Mouse (Mus musculus) embryonic facial prominence, embryonic 11.5 days (tissue): ENCODE measurements around the gene Plcz1. TPM values are rescaled to one million over a fixed set of nuclear protein-coding genes. Genes with fewer than 3 reads are reported as not detected.

ENCODE experiments used
- ATAC-seq: fragments of 200-750 bp; cut with Nextera tagmentation; replicated peaks from 2 replicates; pipeline ENCODE4 v1.8.0; 2017; ENCODE audit warnings: low read depth; ENCODE audit not compliant: insufficient number of reproducible peaks, low FRiP score, low TSS enrichment
- DNase-seq: peaks from one replicate; pipeline ENCODE4 v3.0.0-alpha.2; 2015; ENCODE audit warnings: low spot score
- H3K27ac ChIP-seq: fragments of 300-500 bp; sonication (generic); replicated peaks from 2 replicates; pipeline ENCODE4 v1.5.1; 2014; ENCODE audit warnings: mild to moderate bottlenecking, low read depth, low read length, control low read depth
- H3K27me3 ChIP-seq: fragments of 300-500 bp; sonication (generic); 2 replicates; pipeline ENCODE4 v1.6.1; 2014; ENCODE audit warnings: mild to moderate bottlenecking, low read length, moderate library complexity, mixed read lengths; ENCODE audit not compliant: control insufficient read depth, insufficient read depth
- H3K36me3 ChIP-seq: fragments of 300-500 bp; sonication (generic); replicated peaks from 2 replicates; pipeline ENCODE4 v1.6.1; 2014; ENCODE audit warnings: low read depth, mild to moderate bottlenecking, low read length, moderate library complexity, mixed read lengths; ENCODE audit not compliant: control insufficient read depth, insufficient read depth
- H3K4me1 ChIP-seq: fragments of 300-500 bp; sonication (generic); 2 replicates; pipeline ENCODE4 v1.6.1; 2014; ENCODE audit warnings: low read length, mixed read lengths; ENCODE audit not compliant: control insufficient read depth, insufficient read depth
- H3K4me2 ChIP-seq: fragments of 300-500 bp; sonication (generic); 2 replicates; pipeline ENCODE4 v1.6.1; 2014; ENCODE audit warnings: low read depth, mild to moderate bottlenecking, control low read depth, low read length, moderate library complexity
- H3K4me3 ChIP-seq: fragments of 300-500 bp; sonication (generic); 2 replicates; pipeline ENCODE4 v1.5.1; 2014; ENCODE audit warnings: low read depth, low read length, control low read depth
- H3K9ac ChIP-seq: fragments of 300-500 bp; sonication (generic); replicated peaks from 2 replicates; pipeline ENCODE4 v1.6.1; 2014; ENCODE audit warnings: mild to moderate bottlenecking, control low read depth, low read length
- H3K9me3 ChIP-seq: fragments of 300-500 bp; sonication (generic); replicated peaks from 2 replicates; pipeline ENCODE4 v1.6.1; 2016; ENCODE audit warnings: mild to moderate bottlenecking, low read length, inconsistent platforms, mixed read lengths; ENCODE audit not compliant: control insufficient read depth
- WGBS: fragments of 180-500 bp; shearing (Covaris S2); extraction: QIAGEN DNeasy Blood & Tissue Kit; methylation state at CpG from one replicate; pipeline ENCODE4 v1.1.7; 2014; 5-methylcytosine and 5-hydroxymethylcytosine counted together
- polyA plus RNA-seq: library from polyadenylated mRNA; unstranded; fragments of >200 nt; fragmentation: Nextera tagmentation; extraction: Ambion mirVana; gene quantifications from 2 replicates; pipeline ENCODE4 v1.2.1, GENCODE M21; 2014

The Plcz1 gene
- polyA plus RNA-seq, result not detected in 2 replicates

DNA sequence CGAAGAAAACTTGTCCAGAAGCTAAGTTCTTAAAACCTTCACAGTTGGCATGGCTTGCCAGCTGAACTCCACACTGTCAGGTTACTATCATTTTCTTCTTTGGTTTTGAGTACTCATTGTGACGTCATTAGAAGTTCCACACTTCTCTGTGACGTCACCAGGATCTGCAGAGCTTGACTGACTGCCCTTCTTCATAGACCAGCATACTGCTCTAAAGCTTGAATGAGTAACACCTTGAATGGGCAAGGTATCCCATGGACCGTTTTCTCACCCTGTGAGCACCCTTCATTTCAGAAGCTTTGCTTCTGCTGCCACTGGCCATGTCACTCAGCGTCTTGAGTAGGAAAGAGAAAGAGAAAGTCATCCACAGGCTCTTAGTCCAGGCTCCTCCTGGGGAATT, at the start of gene Plcz1:
Plcz1 (minus strand) TSS at position 101 of the 400 bp plus-strand sequence.
- Histone ChIP-seq H3K36me3 (no peaks in the 10 kb centered on the region), H3K4me1 (no peaks in the 10 kb centered on the region), H3K27ac (no peak within 1 kb of the TSS), H3K9ac (no peak within 1 kb of the TSS), H3K4me3 (no peak within 1 kb of the TSS), H3K27me3 (no peaks in the 10 kb centered on the region), H3K9me3 (no peaks in the 10 kb centered on the region), H3K4me2 (no peak within 1 kb of the TSS)
- ATAC-seq, result no peak
- WGBS, result 87% methylated on average over 5 of the region's 5 CpGs
- DNase-seq, result no peak

DNA sequence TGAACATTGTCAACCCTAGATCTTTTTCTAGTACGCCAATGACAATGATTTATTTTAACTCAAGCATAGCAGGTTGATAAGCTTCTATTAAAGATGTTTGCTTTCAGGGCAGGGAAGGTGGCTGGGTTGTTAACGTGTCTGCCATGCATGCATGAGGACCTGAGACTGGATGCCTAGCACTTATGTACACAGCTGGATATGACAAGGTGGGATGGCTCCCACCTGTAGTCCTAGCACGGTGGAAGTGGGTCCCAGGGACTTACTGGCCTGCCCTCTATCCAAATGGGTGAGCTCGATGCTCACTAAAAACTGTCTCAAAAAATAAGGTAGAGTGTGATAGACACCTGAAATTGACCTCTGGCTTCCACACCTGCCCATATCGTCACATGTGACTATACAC, 48.6 kb upstream of the Plcz1 start:
- Histone ChIP-seq H3K4me3 (no peak overlapping the region), H3K9ac (no peak overlapping the region), H3K27me3 (no peaks in the 10 kb centered on the region), H3K4me2 (no peak overlapping the region), H3K36me3 (no peaks in the 10 kb centered on the region), H3K9me3 (no peaks in the 10 kb centered on the region), H3K4me1 (no peaks in the 10 kb centered on the region), H3K27ac (no peak overlapping the region)
- DNase-seq (no peak), ATAC-seq (no peak)
- 85% methylated on average over 5 of the region's 5 CpGs for WGBS

DNA sequence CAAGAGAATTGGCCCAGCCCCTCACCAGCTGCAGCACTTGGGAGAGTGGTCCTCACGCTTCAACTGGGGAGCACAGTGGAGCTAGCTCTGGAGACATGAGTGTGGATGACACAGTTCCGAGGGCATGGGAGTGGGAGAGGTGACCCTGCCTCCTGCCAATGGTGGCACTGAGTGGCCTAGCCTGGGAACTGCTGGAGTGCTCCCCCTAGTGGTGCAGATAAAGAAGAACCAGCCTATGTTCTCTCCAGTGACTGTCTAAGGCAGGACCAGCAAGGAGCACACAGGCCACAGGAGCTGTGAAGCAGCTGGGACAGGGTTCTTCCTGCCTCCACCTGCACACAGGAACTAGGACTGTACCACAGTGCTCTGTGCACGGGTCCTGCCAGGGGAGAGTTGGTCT, 40.5 kb upstream of the Plcz1 start:
- peak; percentile 52 for ATAC-seq
- H3K9ac ChIP-seq, result no peak overlapping the region
- no peaks in the 10 kb centered on the region for H3K36me3 ChIP-seq
- H3K27ac ChIP-seq, result no peak overlapping the region
- no peaks in the 10 kb centered on the region for H3K9me3 ChIP-seq
- 66% methylated on average over 3 of the region's 3 CpGs for WGBS
- H3K4me2 ChIP-seq, result no peak overlapping the region
- no peaks in the 10 kb centered on the region for H3K4me1 ChIP-seq
- H3K27me3 ChIP-seq, result no peaks in the 10 kb centered on the region
- DNase-seq, result no peak
- H3K4me3 ChIP-seq, result no peak overlapping the region

DNA sequence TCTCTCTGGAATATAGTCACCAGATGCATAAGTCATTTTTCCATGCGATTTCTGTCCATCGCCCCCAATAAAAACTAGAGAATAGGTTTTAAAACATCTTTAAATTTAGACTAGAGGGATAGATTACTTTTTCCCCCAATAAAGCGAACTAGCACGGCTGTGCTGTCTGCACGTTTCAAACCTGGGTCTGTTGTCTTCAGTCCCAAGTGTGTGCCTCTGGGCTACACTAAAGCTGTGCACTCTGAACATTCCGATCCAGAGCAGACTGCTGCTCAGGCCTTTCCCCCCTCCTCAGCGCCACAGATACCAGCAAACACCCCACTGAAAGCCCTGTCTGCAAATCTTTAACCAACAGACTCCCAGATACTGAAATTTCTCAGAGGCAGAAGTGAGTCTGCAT, 39.7 kb upstream of the Plcz1 start:
- Histone ChIP-seq H3K9me3 (no peaks in the 10 kb centered on the region), H3K4me3 (no peak overlapping the region), H3K4me2 (no peak overlapping the region), H3K27me3 (no peaks in the 10 kb centered on the region), H3K9ac (no peak overlapping the region), H3K4me1 (no peaks in the 10 kb centered on the region), H3K36me3 (no peaks in the 10 kb centered on the region), H3K27ac (no peak overlapping the region)
- no peak for DNase-seq
- no peak for ATAC-seq
- WGBS, result 77% methylated on average over 7 of the region's 7 CpGs

DNA sequence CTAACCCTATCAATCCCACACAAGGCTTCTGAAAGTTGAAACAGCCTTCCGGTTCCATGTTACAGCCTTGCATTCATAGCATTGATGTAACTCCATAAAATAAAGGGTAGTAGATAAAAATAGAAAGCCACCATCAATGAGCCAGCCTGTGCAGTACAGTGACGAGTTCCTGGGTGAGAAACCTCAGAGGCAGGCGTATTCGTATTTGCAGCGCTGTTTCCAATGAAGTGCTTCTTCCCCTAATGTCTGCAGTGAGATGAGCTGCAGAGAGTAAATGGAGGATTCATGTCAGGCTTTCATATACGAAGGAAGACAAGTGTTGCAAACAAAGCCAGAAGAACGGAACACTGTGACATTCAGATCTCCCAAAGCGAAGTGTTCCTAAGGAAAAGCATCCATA, 27.9 kb upstream of the Plcz1 start:
- Histone ChIP-seq H3K4me1 (no peaks in the 10 kb centered on the region), H3K9me3 (no peaks in the 10 kb centered on the region), H3K27me3 (no peaks in the 10 kb centered on the region), H3K27ac (no peak overlapping the region), H3K36me3 (no peaks in the 10 kb centered on the region), H3K4me2 (no peak overlapping the region), H3K4me3 (no peak overlapping the region), H3K9ac (no peak overlapping the region)
- no peak for DNase-seq
- no peak for ATAC-seq
- WGBS, result 88% methylated on average over 8 of the region's 8 CpGs

DNA sequence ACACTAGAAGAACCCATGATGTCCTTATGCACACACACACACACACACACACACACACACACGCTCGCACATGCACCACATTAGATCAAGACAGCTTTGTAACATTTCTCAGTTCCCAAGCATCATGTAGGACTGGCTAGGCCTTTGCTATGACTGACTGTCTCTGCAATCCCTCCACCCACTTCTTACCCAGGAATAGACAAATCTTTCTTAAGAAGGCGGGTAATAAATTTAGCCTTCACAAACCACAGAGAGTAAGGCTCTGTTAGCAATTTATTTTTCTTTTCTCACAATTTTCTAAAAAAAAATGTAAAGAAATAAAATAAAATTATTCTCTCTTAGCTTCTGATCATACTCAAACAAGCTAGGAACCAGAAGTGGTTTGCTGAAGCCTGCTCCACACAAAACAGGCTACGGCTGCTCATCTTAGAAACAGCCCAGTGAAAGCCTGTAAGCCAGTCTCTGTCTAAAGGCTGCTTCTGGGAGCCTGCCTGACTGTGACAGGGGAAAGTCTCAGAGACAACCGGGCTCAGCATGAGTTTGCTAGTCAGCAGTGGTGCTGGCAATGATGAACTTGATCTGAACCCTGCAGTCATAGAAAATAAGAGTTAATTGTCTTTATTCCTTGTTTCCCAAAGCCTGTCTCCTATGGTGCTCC, 13.1 kb upstream of the Plcz1 start:
- 71% methylated on average over 5 of the region's 5 CpGs for WGBS

DNA sequence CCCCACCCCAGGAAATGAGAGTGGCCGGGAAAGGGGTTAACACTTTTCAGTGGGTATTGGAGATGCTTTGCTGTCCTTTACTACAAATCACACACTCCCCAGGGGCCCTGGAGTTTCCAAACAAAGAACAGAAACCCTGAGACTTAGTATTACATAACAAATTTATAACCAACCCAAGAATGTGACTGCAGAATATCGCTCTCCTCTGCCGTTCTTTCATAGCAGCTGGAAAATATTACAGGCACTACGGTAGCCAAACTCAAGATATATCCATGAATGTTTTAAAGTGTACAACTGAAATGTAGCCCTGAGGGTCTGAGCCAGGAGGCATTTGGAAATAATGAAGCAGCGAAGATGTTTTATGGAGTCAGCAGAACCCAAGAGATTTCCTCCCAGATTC, 10.2 kb upstream of the Plcz1 start:
- no peak overlapping the region for H3K27ac ChIP-seq
- WGBS, result 57% methylated on average over 5 of the region's 5 CpGs
- H3K4me3 ChIP-seq, result no peak overlapping the region
- no peaks in the 10 kb centered on the region for H3K27me3 ChIP-seq
- no peaks in the 10 kb centered on the region for H3K4me1 ChIP-seq
- H3K9ac ChIP-seq, result no peak overlapping the region
- DNase-seq (peak; percentile 35), ATAC-seq (0 out of 2 replicates have a peak, but pooled peaks have one; percentile 23)
- no peaks in the 10 kb centered on the region for H3K9me3 ChIP-seq
- no peaks in the 10 kb centered on the region for H3K36me3 ChIP-seq
- H3K4me2 ChIP-seq, result no peak overlapping the region

More for the DNA sequence above, 13.1 kb upstream of the Plcz1 start:
- Histone ChIP-seq H3K4me3 (no peak overlapping the region), H3K4me2 (no peak overlapping the region), H3K27ac (no peak overlapping the region), H3K9ac (no peak overlapping the region), H3K27me3 (no peaks in the 10 kb centered on the region), H3K36me3 (no peaks in the 10 kb centered on the region), H3K9me3 (no peaks in the 10 kb centered on the region), H3K4me1 (no peaks in the 10 kb centered on the region)
- DNase-seq (no peak), ATAC-seq (no peak)

DNA sequence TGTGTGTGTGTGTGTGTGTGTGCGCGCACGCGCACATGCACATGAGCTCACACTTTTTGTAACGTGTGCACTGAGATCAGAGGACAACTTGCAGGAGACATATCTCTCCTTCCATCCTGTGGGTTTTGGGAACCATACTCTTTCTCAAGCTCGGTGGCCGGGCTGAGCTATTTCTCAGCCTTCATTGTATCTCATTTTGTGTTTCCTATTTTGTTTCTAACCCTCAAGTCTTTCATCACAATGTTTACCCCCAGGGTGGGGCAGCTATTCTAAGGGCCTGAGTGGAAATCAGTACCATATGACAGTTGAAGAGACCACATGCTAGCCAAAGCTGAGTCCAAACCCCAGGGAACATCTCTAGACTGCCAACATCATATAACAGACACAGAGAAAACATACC, 305 bp downstream of the Plcz1 start, which contains the start of gene Capza3:
Capza3 (plus strand) TSS at position 301 of the 400 bp plus-strand sequence.
- Histone ChIP-seq H3K4me1 (no peaks in the 10 kb centered on the region), H3K27me3 (no peaks in the 10 kb centered on the region), H3K27ac (no peak within 1 kb of the TSS), H3K4me2 (no peak within 1 kb of the TSS), H3K4me3 (no peak within 1 kb of the TSS), H3K9me3 (no peaks in the 10 kb centered on the region), H3K9ac (no peak within 1 kb of the TSS), H3K36me3 (no peaks in the 10 kb centered on the region)
- no peak for ATAC-seq
- 97% methylated on average over 7 of the region's 7 CpGs for WGBS
- no peak for DNase-seq
